Mouse (Mus musculus) stomach, embryonic 15.5 days (tissue): ENCODE measurements around the gene Cym. TPM values are rescaled to one million over a fixed set of nuclear protein-coding genes. Genes with fewer than 3 reads are reported as not detected.

Source experiments
- ATAC-seq: fragments of 200-750 bp; cut with Nextera tagmentation; 2 replicates; pipeline ENCODE4 v1.8.0; 2017; ENCODE audit warnings: low read depth, moderate number of reproducible peaks, moderate TSS enrichment; ENCODE audit not compliant: insufficient read depth, low FRiP score
- H3K27ac ChIP-seq: fragments of 300-500 bp; sonication (generic); 2 replicates; pipeline ENCODE4 v1.5.1; 2015; ENCODE audit warnings: mild to moderate bottlenecking, inconsistent platforms
- H3K27me3 ChIP-seq: fragments of 300-500 bp; sonication (generic); replicated peaks from 2 replicates; pipeline ENCODE4 v1.6.1; 2015; ENCODE audit warnings: inconsistent platforms
- H3K36me3 ChIP-seq: fragments of 300-500 bp; sonication (generic); 2 replicates; pipeline ENCODE4 v1.6.1; 2015; ENCODE audit warnings: inconsistent platforms
- H3K4me1 ChIP-seq: fragments of 300-500 bp; sonication (generic); 2 replicates; pipeline ENCODE4 v1.6.1; 2015; ENCODE audit warnings: inconsistent platforms
- H3K4me2 ChIP-seq: fragments of 300-500 bp; sonication (generic); 2 replicates; pipeline ENCODE4 v1.6.1; 2015; ENCODE audit warnings: mild to moderate bottlenecking, inconsistent platforms
- H3K4me3 ChIP-seq: fragments of 300-500 bp; sonication (generic); replicated peaks from 2 replicates; pipeline ENCODE4 v1.5.1; 2015; ENCODE audit warnings: inconsistent platforms
- H3K9ac ChIP-seq: fragments of 300-500 bp; sonication (generic); 2 replicates; pipeline ENCODE4 v1.6.1; 2015; ENCODE audit warnings: inconsistent platforms
- H3K9me3 ChIP-seq: fragments of 300-500 bp; sonication (generic); 2 replicates; pipeline ENCODE4 v1.6.1; 2016; ENCODE audit warnings: inconsistent platforms
- WGBS: fragments of 180-500 bp; shearing (Covaris S2); methylation state at CpG from one replicate; pipeline ENCODE4 v1.1.7; 2015; 5-methylcytosine and 5-hydroxymethylcytosine counted together
- polyA plus RNA-seq: library from polyadenylated mRNA; unstranded; fragments of >200 nt; fragmentation: Nextera tagmentation; extraction: Ambion mirVana; gene quantifications from 2 replicates; pipeline ENCODE4 v1.2.1, GENCODE M21; 2015

The Cym gene
- polyA plus RNA-seq, 1 experiment from 2014 or later, result 3,013 TPM

GRCm38 (mm10) chr3:107187022-107187421 lies 34.5 kb downstream of the Cym start:
- Histone ChIP-seq H3K4me1 (no peaks in the 10 kb centered on the region), H3K9ac (no peak overlapping the region), H3K27me3 (no peaks in the 10 kb centered on the region), H3K27ac (no peak overlapping the region), H3K36me3 (no peaks in the 10 kb centered on the region), H3K9me3 (no peaks in the 10 kb centered on the region), H3K4me2 (no peak overlapping the region), H3K4me3 (no peak overlapping the region)
- no peak for ATAC-seq
- WGBS, result 74% methylated on average over 4 of the region's 4 CpGs

GRCm38 (mm10) chr3:107185597-107185996 lies 35.9 kb downstream of the Cym start:
- H3K36me3 ChIP-seq, result no peaks in the 10 kb centered on the region
- ATAC-seq, result no peak
- no peaks in the 10 kb centered on the region for H3K9me3 ChIP-seq
- no peak overlapping the region for H3K4me2 ChIP-seq
- H3K9ac ChIP-seq, result no peak overlapping the region
- H3K4me3 ChIP-seq, result no peak overlapping the region
- no peaks in the 10 kb centered on the region for H3K4me1 ChIP-seq
- no peak overlapping the region for H3K27ac ChIP-seq
- no peaks in the 10 kb centered on the region for H3K27me3 ChIP-seq
- 69% methylated on average over 3 of the region's 3 CpGs for WGBS

- Histone ChIP-seq H3K9ac (no peak overlapping the region), H3K27me3 (no peaks in the 10 kb centered on the region), H3K9me3 (no peaks in the 10 kb centered on the region), H3K4me3 (no peak overlapping the region), H3K4me1 (no peaks in the 10 kb centered on the region), H3K27ac (no peak overlapping the region), H3K4me2 (no peak overlapping the region), H3K36me3 (no peaks in the 10 kb centered on the region)
- no peak for ATAC-seq
- WGBS, result 91% methylated on average over 3 of the region's 3 CpGs
Measured at GRCm38 (mm10) chr3:107183178-107183577, 38.4 kb downstream of the Cym start.

GRCm38 (mm10) chr3:107182756-107183155 lies 38.8 kb downstream of the Cym start, which contains the start of gene Kcna10:
Gene Kcna10 (plus strand): TSS chr3:107183056.
- H3K36me3 ChIP-seq, result no peaks in the 10 kb centered on the region
- ATAC-seq, result no peak
- no peak within 1 kb of the TSS for H3K4me3 ChIP-seq
- no peaks in the 10 kb centered on the region for H3K27me3 ChIP-seq
- H3K4me2 ChIP-seq, result no peak within 1 kb of the TSS
- H3K9ac ChIP-seq, result no peak within 1 kb of the TSS
- H3K4me1 ChIP-seq, result no peaks in the 10 kb centered on the region
- H3K27ac ChIP-seq, result no peak within 1 kb of the TSS
- H3K9me3 ChIP-seq, result no peaks in the 10 kb centered on the region
- WGBS, result 70% methylated on average over 1 of the region's 1 CpGs

GRCm38 (mm10) chr3:107180860-107181259 lies 40.7 kb downstream of the Cym start:
- ATAC-seq, result peak; percentile 73
- 65% methylated on average over 2 of the region's 2 CpGs for WGBS
- H3K4me2 ChIP-seq, result no peak overlapping the region
- H3K9ac ChIP-seq, result no peak overlapping the region
- no peaks in the 10 kb centered on the region for H3K36me3 ChIP-seq
- H3K4me1 ChIP-seq, result no peaks in the 10 kb centered on the region
- no peak overlapping the region for H3K4me3 ChIP-seq
- H3K9me3 ChIP-seq, result no peaks in the 10 kb centered on the region
- no peak overlapping the region for H3K27ac ChIP-seq
- H3K27me3 ChIP-seq, result no peaks in the 10 kb centered on the region

- H3K4me2 ChIP-seq, result no peak overlapping the region
- H3K4me1 ChIP-seq, result no peaks in the 10 kb centered on the region
- H3K36me3 ChIP-seq, result no peaks in the 10 kb centered on the region
- ATAC-seq, result no peak
- no peak overlapping the region for H3K4me3 ChIP-seq
- no peak overlapping the region for H3K27ac ChIP-seq
- H3K27me3 ChIP-seq, result no peaks in the 10 kb centered on the region
- no peaks in the 10 kb centered on the region for H3K9me3 ChIP-seq
- H3K9ac ChIP-seq, result no peak overlapping the region
- WGBS, result 56% methylated on average over 9 of the region's 9 CpGs
Measured at GRCm38 (mm10) chr3:107176501-107176900, 45.0 kb downstream of the Cym start.

GRCm38 (mm10) chr3:107175486-107175885 lies 46.0 kb downstream of the Cym start:
- Histone ChIP-seq H3K27me3 (no peaks in the 10 kb centered on the region), H3K4me2 (no peak overlapping the region), H3K36me3 (no peaks in the 10 kb centered on the region), H3K4me3 (no peak overlapping the region), H3K9ac (no peak overlapping the region), H3K27ac (no peak overlapping the region), H3K4me1 (no peaks in the 10 kb centered on the region), H3K9me3 (no peaks in the 10 kb centered on the region)
- WGBS, result 44% methylated on average over 4 of the region's 4 CpGs
- peak; percentile 22; the same call in 1 of the 2 replicates for ATAC-seq

- Histone ChIP-seq H3K4me3 (no peak overlapping the region), H3K4me2 (no peak overlapping the region), H3K36me3 (no peaks in the 10 kb centered on the region), H3K4me1 (no peaks in the 10 kb centered on the region), H3K27ac (no peak overlapping the region), H3K27me3 (no peaks in the 10 kb centered on the region), H3K9ac (no peak overlapping the region), H3K9me3 (no peaks in the 10 kb centered on the region)
- WGBS, result 81% methylated on average over 1 of the region's 1 CpGs
- ATAC-seq, result no peak
Measured at GRCm38 (mm10) chr3:107172556-107172955, 49.0 kb downstream of the Cym start.

- no peaks in the 10 kb centered on the region for H3K4me1 ChIP-seq
- H3K27ac ChIP-seq, result no peak overlapping the region
- no peaks in the 10 kb centered on the region for H3K36me3 ChIP-seq
- 72% methylated on average over 3 of the region's 3 CpGs for WGBS
- no peaks in the 10 kb centered on the region for H3K27me3 ChIP-seq
- H3K9ac ChIP-seq, result no peak overlapping the region
- no peak for ATAC-seq
- no peaks in the 10 kb centered on the region for H3K9me3 ChIP-seq
- no peak overlapping the region for H3K4me2 ChIP-seq
- H3K4me3 ChIP-seq, result no peak overlapping the region
Measured at GRCm38 (mm10) chr3:107171964-107172363, 49.6 kb downstream of the Cym start.

GRCm38 (mm10) chr3:107169552-107169951 lies 52.0 kb downstream of the Cym start:
- Histone ChIP-seq H3K4me3 (no peak overlapping the region), H3K27me3 (no peaks in the 10 kb centered on the region), H3K9ac (no peak overlapping the region), H3K27ac (no peak overlapping the region), H3K9me3 (no peaks in the 10 kb centered on the region), H3K4me1 (no peaks in the 10 kb centered on the region), H3K36me3 (no peaks in the 10 kb centered on the region), H3K4me2 (no peak overlapping the region)
- WGBS, result 75% methylated on average over 2 of the region's 2 CpGs
- no peak for ATAC-seq

GRCm38 (mm10) chr3:107162741-107163140 lies 58.8 kb downstream of the Cym start:
- Histone ChIP-seq H3K4me2 (no peak overlapping the region), H3K27ac (no peak overlapping the region), H3K27me3 (0 out of 2 replicates have a peak, but pooled peaks cover 4% of the 10 kb centered on the region), H3K9me3 (no peaks in the 10 kb centered on the region), H3K4me1 (0 out of 2 replicates have a peak, but pooled peaks cover 4% of the 10 kb centered on the region), H3K9ac (no peak overlapping the region), H3K36me3 (no peaks in the 10 kb centered on the region), H3K4me3 (no peak overlapping the region)
- WGBS, result 98% methylated on average over 2 of the region's 2 CpGs
- no peak for ATAC-seq
